Mouse (Mus musculus) adrenal gland, postnatal 14 days (tissue): ENCODE results near the gene Lzic. TPM values are rescaled to one million over a fixed set of nuclear protein-coding genes. Genes with fewer than 3 reads are reported as not detected.

Experiments
- DNase-seq: peaks from one replicate; pipeline ENCODE4 v3.0.0; 2021; ENCODE audit warnings: mixed read lengths
- microRNA-seq, 2 experiments: library from miRNA; unstranded; fragments of <30 nt; microRNA quantifications; one replicate each; pipeline ENCODE4 v1.2.0; 2021
- total RNA-seq: library from RNA; stranded (reverse); gene quantifications from 2 replicates; pipeline ENCODE4 v1.2.3, GENCODE M21; 2021

Lzic gene
- total RNA-seq, 1 experiment from 2014 or later = 32.5 TPM

- DNase-seq = peak; percentile 48
Observed at GRCm38 (mm10) chr4:149526330-149526729, 41.3 kb downstream of the Lzic start.

- DNase-seq = no peak
Observed at GRCm38 (mm10) chr4:149527621-149528354, 42.8 kb downstream of the Lzic start.

GRCm38 (mm10) chr4:149529691-149530090 is 44.7 kb downstream of the Lzic start:
- DNase-seq = no peak

GRCm38 (mm10) chr4:149539441-149539840 is 54.4 kb downstream of the Lzic start:
- DNase-seq = peak; percentile 75

- DNase-seq = no peak
Observed at GRCm38 (mm10) chr4:149541935-149542334, 56.9 kb downstream of the Lzic start.

- no peak for DNase-seq
Observed at GRCm38 (mm10) chr4:149542431-149542830, 57.4 kb downstream of the Lzic start.

GRCm38 (mm10) chr4:149542927-149543553 is 58.0 kb downstream of the Lzic start:
- DNase-seq = peak; percentile 90

GRCm38 (mm10) chr4:149544892-149545291 is 59.9 kb downstream of the Lzic start:
- no peak for DNase-seq

Small RNAs within 50 kb of the gene (microRNA-seq; reads per million reads assigned to microRNA genes)
- 0.76 to 1.3 reads per million in 2 experiments for gene Mir5616

Other genes with a start within 250 kb of the Lzic start
- gene Kif1b, start 177.5 kb upstream of the Lzic start, total RNA-seq = 132 TPM in 2 replicates
- 63.8 and 78.6 TPM in 2 replicates for gene Ube4b, start 58.5 kb upstream of the Lzic start, total RNA-seq
- 103 and 104 TPM in 2 replicates for gene Rbp7, start 30.3 kb upstream of the Lzic start, total RNA-seq
- not detected in 2 replicates for gene Tmem274, start 7.9 kb upstream of the Lzic start, total RNA-seq
- gene Nmnat1, start within 50 bp of the Lzic start, total RNA-seq = 16.1 and 17.9 TPM in 2 replicates
- 31.8 and 34.5 TPM in 2 replicates for gene Ctnnbip1, start 33.0 kb downstream of the Lzic start, total RNA-seq
- gene Clstn1, start 101.2 kb downstream of the Lzic start, total RNA-seq = 69.1 and 76.7 TPM in 2 replicates
- 4.4 and 19.1 TPM in 2 replicates for gene Pik3cd, start 217.3 kb downstream of the Lzic start, total RNA-seq